Mouse (Mus musculus): ENCODE results near the gene Pgap2. TPM values are rescaled to one million over a fixed set of nuclear protein-coding genes. Genes with fewer than 3 reads are reported as not detected.

Gene Pgap2
- total RNA-seq, 1 experiment from 2014 or later, result 32.1 TPM

GRCm38 (mm10) chr7:102233059-102233458, 23.1 kb downstream of the Pgap2 start:
- no peak for ATAC-seq (ENCODE audit: extremely low read depth, insufficient number of reproducible peaks, low FRiP score, poor library complexity, severe bottlenecking)

- ATAC-seq (ENCODE audit: extremely low read depth, insufficient number of reproducible peaks, low FRiP score, poor library complexity, severe bottlenecking), result no peak
Observed at GRCm38 (mm10) chr7:102238686-102239286, 28.8 kb downstream of the Pgap2 start.

GRCm38 (mm10) chr7:102239591-102239990, 29.6 kb downstream of the Pgap2 start:
- no peak for ATAC-seq (ENCODE audit: extremely low read depth, insufficient number of reproducible peaks, low FRiP score, poor library complexity, severe bottlenecking)

- no peak for ATAC-seq (ENCODE audit: extremely low read depth, insufficient number of reproducible peaks, low FRiP score, poor library complexity, severe bottlenecking)
Observed at GRCm38 (mm10) chr7:102242371-102242770, 32.4 kb downstream of the Pgap2 start.

- no peak for ATAC-seq (ENCODE audit: extremely low read depth, insufficient number of reproducible peaks, low FRiP score, poor library complexity, severe bottlenecking)
Observed at GRCm38 (mm10) chr7:102242917-102243316, 32.9 kb downstream of the Pgap2 start.

GRCm38 (mm10) chr7:102243870-102244269, 33.9 kb downstream of the Pgap2 start:
- peak; percentile 43; the same call in 1 of the 2 replicates for ATAC-seq (ENCODE audit: extremely low read depth, insufficient number of reproducible peaks, low FRiP score, poor library complexity, severe bottlenecking)

GRCm38 (mm10) chr7:102244782-102245535, 35.0 kb downstream of the Pgap2 start:
- no peak for ATAC-seq (ENCODE audit: extremely low read depth, insufficient number of reproducible peaks, low FRiP score, poor library complexity, severe bottlenecking)

GRCm38 (mm10) chr7:102245775-102246174, 35.8 kb downstream of the Pgap2 start:
- no peak for ATAC-seq (ENCODE audit: extremely low read depth, insufficient number of reproducible peaks, low FRiP score, poor library complexity, severe bottlenecking)

GRCm38 (mm10) chr7:102246265-102246664, 36.3 kb downstream of the Pgap2 start:
- ATAC-seq (ENCODE audit: extremely low read depth, insufficient number of reproducible peaks, low FRiP score, poor library complexity, severe bottlenecking), result no peak

- ATAC-seq (ENCODE audit: extremely low read depth, insufficient number of reproducible peaks, low FRiP score, poor library complexity, severe bottlenecking), result no peak
Observed at GRCm38 (mm10) chr7:102246956-102247797, 37.2 kb downstream of the Pgap2 start.

- ATAC-seq (ENCODE audit: extremely low read depth, insufficient number of reproducible peaks, low FRiP score, poor library complexity, severe bottlenecking), result peak; percentile 23; the same call in 1 of the 2 replicates
Observed at GRCm38 (mm10) chr7:102248691-102249404, 38.8 kb downstream of the Pgap2 start.

- peak; percentile 10; the same call in 1 of the 2 replicates for ATAC-seq (ENCODE audit: extremely low read depth, insufficient number of reproducible peaks, low FRiP score, poor library complexity, severe bottlenecking)
Observed at GRCm38 (mm10) chr7:102249531-102249895, 39.5 kb downstream of the Pgap2 start.

GRCm38 (mm10) chr7:102249896-102250630, 40.1 kb downstream of the Pgap2 start:
- peak; percentile 44 for ATAC-seq (ENCODE audit: extremely low read depth, insufficient number of reproducible peaks, low FRiP score, poor library complexity, severe bottlenecking)

GRCm38 (mm10) chr7:102250631-102251214, 40.7 kb downstream of the Pgap2 start:
- peak; percentile 71 for ATAC-seq (ENCODE audit: extremely low read depth, insufficient number of reproducible peaks, low FRiP score, poor library complexity, severe bottlenecking)

- no peak for ATAC-seq (ENCODE audit: extremely low read depth, insufficient number of reproducible peaks, low FRiP score, poor library complexity, severe bottlenecking)
Observed at GRCm38 (mm10) chr7:102253631-102254030, 43.6 kb downstream of the Pgap2 start.

GRCm38 (mm10) chr7:102255954-102256353, 45.9 kb downstream of the Pgap2 start, which contains the start of gene Rhog:
Gene Rhog (minus strand): TSS chr7:102256054.
- ATAC-seq (ENCODE audit: extremely low read depth, insufficient number of reproducible peaks, low FRiP score, poor library complexity, severe bottlenecking), result no peak

GRCm38 (mm10) chr7:102256636-102257035, 46.6 kb downstream of the Pgap2 start:
- no peak for ATAC-seq (ENCODE audit: extremely low read depth, insufficient number of reproducible peaks, low FRiP score, poor library complexity, severe bottlenecking)

GRCm38 (mm10) chr7:102258189-102258588, 48.2 kb downstream of the Pgap2 start:
- ATAC-seq (ENCODE audit: extremely low read depth, insufficient number of reproducible peaks, low FRiP score, poor library complexity, severe bottlenecking), result peak; percentile 87
